Mouse (Mus musculus) left cerebral cortex, postnatal 10 days (tissue): ENCODE measurements around the gene Akap13. TPM values are rescaled to one million over a fixed set of nuclear protein-coding genes. Genes with fewer than 3 reads are reported as not detected.
A peak's percentile ranks its signal among the peaks of the same experiment; 100 is the strongest.
"Not testable (repeated sequence)": the region's sequence is repeated elsewhere in the genome, so short reads cannot be mapped to it uniquely, and the experiment has no call there.

Source experiments
- DNase-seq, 2 experiments: peaks; one replicate each; pipeline ENCODE4 v3.0.0; 2021 to 2022; ENCODE audit warnings: low spot score in 2 of 2, mixed read lengths in 1 of 2; ENCODE audit errors: extremely low spot score in 1 of 2
- intact Hi-C: fragments of 180-260 bp; cut with DNase I; formaldehyde crosslinking; loops from one replicate; pipeline ENCODE4 v1.15.1; 2025
- total RNA-seq, 2 experiments: library from RNA; stranded (reverse); gene quantifications; 2 replicates each; pipeline ENCODE4 v1.2.3; 2021

The Akap13 gene
- total RNA-seq, 2 experiments from 2014 or later, result 23.3 to 25.8 TPM

- no peak for DNase-seq
- intact Hi-C loops, result no loop called here
These were observed 262.0 kb downstream of the Akap13 start for GRCm38 (mm10) chr7:75717349-75717748.

DNA sequence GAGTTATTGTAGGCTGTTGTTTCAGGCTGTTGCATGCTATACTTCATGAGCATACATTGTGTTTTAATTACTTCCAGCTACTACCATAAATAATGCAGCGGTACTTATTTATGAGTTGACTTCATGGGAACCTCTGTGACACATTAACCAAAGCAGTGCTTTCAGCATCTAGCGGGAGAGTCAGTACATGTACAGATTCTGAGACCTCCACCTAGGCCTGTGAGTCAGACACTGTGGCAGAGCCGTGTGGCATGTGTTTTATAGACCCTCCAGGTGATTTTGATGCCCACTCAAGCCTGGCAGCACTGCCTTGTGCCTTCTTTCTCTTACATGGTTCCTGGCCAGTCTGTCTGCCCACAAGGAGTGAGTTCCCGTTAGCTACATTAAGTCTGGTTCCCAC lies 266.0 kb downstream of the Akap13 start:
- intact Hi-C loops, result loop anchor here (10.0 kb wide), 1 partner anchor 347 kb away; no protein-coding TSS in a partner anchor
- DNase-seq, result no peak

- intact Hi-C loops, result loop anchor here (10.0 kb wide), 1 partner anchor 349 kb away; no protein-coding TSS in a partner anchor
- DNase-seq, result no peak
These were observed 268.7 kb downstream of the Akap13 start for GRCm38 (mm10) chr7:75724012-75724411.

DNA sequence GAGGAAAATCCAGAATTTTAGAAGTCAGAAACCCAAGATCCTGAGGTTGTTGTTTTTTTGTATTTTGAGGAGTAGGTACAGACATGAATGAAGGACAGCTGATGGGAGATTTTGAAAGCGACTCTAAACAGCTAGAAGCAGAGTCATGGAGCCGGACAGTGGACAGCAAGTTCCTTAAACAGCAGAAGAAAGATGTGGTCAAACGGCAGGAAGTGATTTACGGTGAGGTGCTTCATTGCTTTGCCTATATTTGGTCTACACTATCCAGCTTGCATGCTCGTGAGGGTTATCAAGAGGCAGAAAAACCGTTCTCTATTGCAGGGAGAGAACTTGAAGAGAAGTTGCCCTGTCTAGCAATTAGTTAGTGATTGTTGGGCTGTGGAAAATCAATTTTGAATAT lies 270.6 kb downstream of the Akap13 start:
- DNase-seq, result no peak
- intact Hi-C loops, result loop anchor here (10.0 kb wide), 1 partner anchor 351 kb away; no protein-coding TSS in a partner anchor

DNA sequence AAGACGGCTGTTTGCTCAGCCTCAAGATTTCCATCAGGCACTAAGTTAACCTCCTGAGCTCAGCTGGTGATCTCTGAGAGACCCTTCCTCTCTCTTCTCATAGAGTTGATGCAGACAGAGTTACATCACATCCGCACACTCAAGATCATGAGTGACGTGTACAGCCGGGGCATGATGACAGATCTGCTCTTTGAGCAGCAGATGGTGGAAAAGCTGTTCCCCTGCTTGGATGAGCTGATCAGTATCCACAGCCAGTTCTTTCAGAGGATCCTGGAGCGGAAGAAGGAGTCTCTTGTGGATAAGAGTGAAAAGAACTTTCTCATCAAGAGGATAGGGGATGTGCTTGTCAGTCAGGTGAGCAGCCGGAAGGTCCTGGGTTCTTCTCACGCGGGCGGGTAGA lies 271.5 kb downstream of the Akap13 start:
- peak in 1 of 2 experiments; percentile 17 for DNase-seq
- intact Hi-C loops, result loop anchor here (10.0 kb wide), 1 partner anchor 352 kb away; no protein-coding TSS in a partner anchor

DNA sequence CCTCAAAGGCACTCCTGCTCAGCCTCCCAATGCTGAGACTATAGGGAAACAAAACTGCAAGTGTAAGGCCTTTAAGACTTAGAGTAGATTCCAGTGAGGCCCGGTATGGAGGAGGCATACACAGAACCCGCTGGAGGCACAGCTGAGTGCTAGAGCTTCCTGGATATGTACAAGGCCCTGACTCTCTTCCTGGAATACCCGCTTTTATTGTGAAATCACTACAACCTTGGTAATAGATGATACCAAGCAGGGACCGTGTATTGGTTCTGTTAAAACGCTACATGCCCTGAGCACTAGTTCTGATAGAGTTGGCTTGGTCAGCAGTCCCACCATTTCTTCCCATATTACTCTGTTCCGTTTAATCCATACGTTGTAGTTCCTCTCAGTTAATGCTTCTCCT lies 274.3 kb downstream of the Akap13 start:
- intact Hi-C loops, result loop anchor here (10.0 kb wide), 1 partner anchor 355 kb away; no protein-coding TSS in a partner anchor
- DNase-seq, result no peak

GRCm38 (mm10) chr7:75730216-75730615 lies 274.9 kb downstream of the Akap13 start:
- DNase-seq, result no peak
- intact Hi-C loops, result no loop called here

DNA sequence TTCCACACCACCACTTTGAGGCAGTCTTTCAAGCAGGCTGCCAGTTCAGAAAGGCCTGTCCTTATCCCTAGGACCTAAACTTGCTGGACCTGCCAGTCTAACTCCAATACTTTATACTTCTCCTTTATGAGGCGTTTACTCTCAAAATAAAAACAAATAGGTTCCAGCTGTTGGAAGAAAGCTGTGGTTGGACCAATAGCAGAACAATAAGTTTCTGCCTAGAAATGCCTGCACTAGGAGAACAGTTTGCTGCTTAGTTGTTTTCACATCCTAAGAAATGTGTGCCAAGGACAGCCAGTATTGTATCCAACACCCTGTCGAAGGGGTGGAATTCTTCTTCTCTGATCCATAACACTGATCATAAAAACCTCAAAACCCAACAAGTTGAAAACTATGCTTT lies 276.6 kb downstream of the Akap13 start:
- no peak for DNase-seq
- intact Hi-C loops, result no loop called here

- DNase-seq, result no peak
- intact Hi-C loops, result no loop called here
These were observed 277.8 kb downstream of the Akap13 start for GRCm38 (mm10) chr7:75733166-75733565.

- DNase-seq, result peak; percentile 65
- intact Hi-C loops, result loop anchor here (2.0 to 5.0 kb wide), 2 partner anchors 88 to 142 kb away; no protein-coding TSS in a partner anchor
These were observed 283.9 kb downstream of the Akap13 start for GRCm38 (mm10) chr7:75739075-75739725.

DNA sequence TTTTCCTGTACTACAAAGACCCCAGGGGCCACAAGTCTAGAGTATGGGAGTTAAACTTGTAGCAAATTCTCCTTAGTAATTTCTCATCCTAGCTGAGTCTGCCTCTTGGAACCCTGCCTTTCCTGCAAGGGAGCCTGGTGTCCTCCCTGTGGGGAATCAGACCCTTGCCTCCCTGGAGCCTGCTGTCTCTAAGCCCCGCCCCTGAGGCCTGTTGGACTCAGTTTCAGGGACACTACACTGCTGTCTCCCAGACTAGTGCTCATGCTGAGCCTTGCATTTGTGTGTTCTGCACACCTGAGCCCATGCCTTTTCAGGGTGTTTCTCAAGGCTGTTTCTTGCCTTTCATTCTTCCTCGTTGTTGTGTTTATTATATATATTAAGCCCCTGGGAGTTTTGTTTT lies 289.2 kb downstream of the Akap13 start:
- no peak for DNase-seq
- intact Hi-C loops, result no loop called here

DNA sequence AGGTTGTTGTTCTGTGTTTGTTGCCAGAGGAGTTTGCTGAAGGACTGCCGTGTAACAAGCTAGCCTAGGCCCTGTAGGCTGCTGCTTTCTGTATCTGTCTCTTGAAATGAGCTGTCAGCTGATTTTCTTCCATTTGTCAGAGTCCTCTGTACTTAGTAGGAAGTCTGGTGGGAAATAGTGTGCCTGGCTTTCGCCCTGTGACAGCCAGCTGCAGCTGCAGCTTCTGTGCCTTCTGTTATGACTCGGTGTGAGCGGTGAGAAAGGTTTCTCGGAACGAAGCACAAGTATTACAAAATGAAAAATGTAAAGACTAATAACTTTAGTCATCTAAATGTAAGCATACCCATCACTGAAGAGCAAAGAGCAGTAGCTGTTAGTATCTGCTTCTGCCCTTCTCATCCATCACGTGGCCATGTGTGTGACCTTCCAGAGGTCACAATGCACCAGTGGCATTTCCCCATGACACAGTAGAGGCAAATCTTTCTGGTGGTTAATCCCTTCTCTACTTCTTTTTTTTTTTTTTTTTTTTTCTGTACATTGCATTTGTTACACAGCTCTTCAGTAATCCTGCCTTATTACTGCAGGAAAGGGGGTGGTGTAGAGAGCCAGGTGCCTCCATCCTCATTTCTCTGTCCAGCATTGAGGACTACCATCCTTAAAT lies 289.8 kb downstream of the Akap13 start:
- intact Hi-C loops, result no loop called here
- no peak for DNase-seq

GRCm38 (mm10) chr7:75745969-75746368 lies 290.6 kb downstream of the Akap13 start:
- intact Hi-C loops, DNase-seq: not testable (repeated sequence)

- DNase-seq, result no peak
- intact Hi-C loops, result no loop called here
These were observed 295.2 kb downstream of the Akap13 start for GRCm38 (mm10) chr7:75750581-75750980.

- intact Hi-C loops, result no loop called here
- DNase-seq, result no peak
These were observed 295.9 kb downstream of the Akap13 start for GRCm38 (mm10) chr7:75751161-75751803.

DNA sequence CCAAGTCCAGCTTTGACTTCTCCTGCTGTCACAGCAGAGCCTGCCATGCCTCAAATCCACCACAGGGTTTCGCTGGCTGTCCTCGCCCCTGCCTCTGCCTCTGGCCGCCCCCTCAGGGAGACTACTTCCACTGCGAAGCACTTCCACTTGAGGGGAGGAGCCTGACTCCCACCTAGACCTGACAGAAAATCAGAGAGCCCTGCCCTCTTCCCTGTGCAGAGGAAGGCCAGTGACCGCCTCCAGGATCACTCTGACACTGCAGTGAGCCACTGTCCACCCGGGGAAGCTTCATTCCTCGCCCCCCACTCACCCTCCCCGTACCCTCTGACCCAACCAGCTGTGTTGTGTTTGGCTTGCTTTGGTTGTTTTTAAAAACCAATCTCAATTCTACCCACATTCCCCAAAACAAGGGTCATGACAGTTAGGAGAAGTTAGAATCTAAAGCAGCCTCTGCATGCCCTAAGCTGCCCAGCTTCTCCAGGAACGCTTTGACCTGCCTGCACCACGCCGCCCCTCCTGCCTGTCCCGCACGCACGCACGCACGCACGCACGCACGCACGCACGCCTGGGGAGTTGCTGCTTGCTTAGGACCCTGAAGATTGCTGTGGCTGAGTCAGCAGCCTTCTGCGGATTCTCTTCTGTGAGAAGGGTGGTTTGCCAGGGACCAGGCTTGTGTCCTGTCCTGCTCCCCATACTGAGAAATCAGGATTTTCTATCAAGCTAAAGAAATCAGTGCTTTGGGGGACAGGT lies 297.3 kb downstream of the Akap13 start:
- peak in 1 of 2 experiments; percentile 60 for DNase-seq
- intact Hi-C loops, result no loop called here

DNA sequence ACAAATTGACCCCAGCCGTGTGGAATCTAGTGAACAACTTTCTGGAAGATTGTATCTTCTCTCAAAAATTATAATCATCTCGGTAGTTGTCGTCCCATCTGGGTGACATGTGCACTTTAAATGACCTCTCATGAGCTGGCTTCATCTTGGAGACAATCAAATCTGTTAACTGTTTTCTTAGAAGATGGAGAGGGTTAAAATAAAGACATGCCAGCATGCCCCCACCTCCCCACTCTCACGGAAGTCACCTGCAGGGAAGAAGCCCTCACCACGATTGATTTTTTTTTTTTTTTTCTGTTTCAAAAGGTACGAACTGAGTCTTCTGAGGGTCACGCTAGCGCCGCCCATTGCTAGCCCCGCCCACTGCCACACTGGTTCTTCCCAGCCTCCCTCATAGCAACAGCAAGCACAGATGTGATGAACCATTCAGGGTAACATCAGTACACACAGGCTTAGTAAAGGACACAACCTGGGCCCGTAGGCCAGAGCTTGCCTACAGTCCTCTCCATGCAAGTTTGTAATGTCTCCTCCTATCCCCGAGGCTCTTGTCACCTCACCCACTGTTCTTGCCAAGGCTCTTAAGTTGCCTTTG lies 298.0 kb downstream of the Akap13 start:
- intact Hi-C loops, result no loop called here
- DNase-seq, result peak in 1 of 2 experiments; percentile 35

- intact Hi-C loops, result no loop called here
- no peak for DNase-seq
These were observed 299.5 kb downstream of the Akap13 start for GRCm38 (mm10) chr7:75754587-75755499.
